Mouse (Mus musculus) liver, embryonic 11.5 days (tissue): ENCODE results near the gene Cbfa2t3. TPM values are rescaled to one million over a fixed set of nuclear protein-coding genes. Genes with fewer than 3 reads are reported as not detected.

Experiments used
- ATAC-seq: fragments of 200-750 bp; cut with Nextera tagmentation; replicated peaks from 2 replicates; pipeline ENCODE4 v1.8.0; 2017; ENCODE audit warnings: moderate number of reproducible peaks, mild to moderate bottlenecking, moderate TSS enrichment, moderate library complexity; ENCODE audit not compliant: low FRiP score
- DNase-seq: peaks from one replicate; pipeline ENCODE4 v3.0.0-alpha.2; 2017; ENCODE audit warnings: low spot score
- H3K27ac ChIP-seq: fragments of 300-500 bp; sonication (generic); 2 replicates; pipeline ENCODE4 v1.5.1; 2014; ENCODE audit warnings: mild to moderate bottlenecking, low read depth, low read length, control low read depth
- H3K27me3 ChIP-seq: fragments of 300-500 bp; sonication (generic); replicated peaks from 2 replicates; pipeline ENCODE4 v1.6.1; 2014; ENCODE audit warnings: low read length, mixed read lengths; ENCODE audit not compliant: control insufficient read depth, insufficient read depth
- H3K36me3 ChIP-seq: fragments of 300-500 bp; sonication (generic); 2 replicates; pipeline ENCODE4 v1.6.1; 2014; ENCODE audit warnings: mild to moderate bottlenecking, low read length, moderate library complexity, mixed read lengths; ENCODE audit not compliant: control insufficient read depth, insufficient read depth
- H3K4me1 ChIP-seq: fragments of 300-500 bp; sonication (generic); replicated peaks from 2 replicates; pipeline ENCODE4 v1.6.1; 2014; ENCODE audit warnings: low read length, mixed read lengths; ENCODE audit not compliant: control insufficient read depth, insufficient read depth
- H3K4me2 ChIP-seq: fragments of 300-500 bp; sonication (generic); 2 replicates; pipeline ENCODE4 v1.6.1; 2014; ENCODE audit warnings: mild to moderate bottlenecking, control low read depth, moderate library complexity
- H3K4me3 ChIP-seq: fragments of 300-500 bp; sonication (generic); 2 replicates; pipeline ENCODE4 v1.5.1; 2014; ENCODE audit warnings: low read depth, low read length, control low read depth
- H3K9ac ChIP-seq: fragments of 300-500 bp; sonication (generic); 2 replicates; pipeline ENCODE4 v1.6.1; 2014; ENCODE audit warnings: low read depth, low read length, control low read depth
- H3K9me3 ChIP-seq: fragments of 300-500 bp; sonication (generic); 2 replicates; pipeline ENCODE4 v1.6.1; 2016; ENCODE audit warnings: low read length, inconsistent platforms, mixed read lengths; ENCODE audit not compliant: control insufficient read depth
- WGBS: fragments of 180-500 bp; shearing (Covaris S2); extraction: QIAGEN DNeasy Blood & Tissue Kit; methylation state at CpG from one replicate; pipeline ENCODE4 v1.1.7; 2014; 5-methylcytosine and 5-hydroxymethylcytosine counted together
- polyA plus RNA-seq: library from polyadenylated mRNA; unstranded; fragments of >200 nt; fragmentation: Nextera tagmentation; extraction: Ambion mirVana; gene quantifications from 2 replicates; pipeline ENCODE4 v1.2.1, GENCODE M21; 2014

The Cbfa2t3 gene
- polyA plus RNA-seq, 1 experiment from 2014 or later, result 14.4 TPM

GRCm38 (mm10) chr8:122720811-122721640 is 22.1 kb upstream of the Cbfa2t3 start:
- peak overlapping the region; percentile 30 for H3K4me3 ChIP-seq

GRCm38 (mm10) chr8:122720070-122720729 is 21.3 kb upstream of the Cbfa2t3 start:
- Histone ChIP-seq H3K27ac (peak overlapping the region; percentile 77), H3K4me2 (peak overlapping the region; percentile 67), H3K4me1 (peaks cover 36% of the 10 kb centered on the region), H3K9me3 (no peaks in the 10 kb centered on the region), H3K27me3 (peaks cover 43% of the 10 kb centered on the region), H3K9ac (no peak overlapping the region), H3K36me3 (no peaks in the 10 kb centered on the region), H3K4me3 (peak overlapping the region; percentile 30)
- 2% methylated on average over 25 of the region's 25 CpGs for WGBS
- peak; percentile 82 for ATAC-seq
- DNase-seq, result peak; percentile 81

More at GRCm38 (mm10) chr8:122720811-122721640, 22.1 kb upstream of the Cbfa2t3 start:
- Histone ChIP-seq H3K36me3 (no peaks in the 10 kb centered on the region), H3K4me2 (peak overlapping the region; percentile 67), H3K9me3 (no peaks in the 10 kb centered on the region), H3K27me3 (peaks cover 41% of the 10 kb centered on the region), H3K27ac (peak overlapping the region; percentile 14; the same call in 1 of the 2 replicates), H3K4me1 (peaks cover 36% of the 10 kb centered on the region), H3K9ac (no peak overlapping the region)
- no peak; the same call in 1 of the 2 replicates for ATAC-seq
- no peak for DNase-seq
- 34% methylated on average over 14 of the region's 14 CpGs for WGBS

GRCm38 (mm10) chr8:122719500-122720065 is 20.7 kb upstream of the Cbfa2t3 start:
- H3K4me2 ChIP-seq, result peak overlapping the region; percentile 67
- WGBS, result 7% methylated on average over 7 of the region's 7 CpGs
- DNase-seq, result peak; percentile 80
- no peaks in the 10 kb centered on the region for H3K36me3 ChIP-seq
- no peaks in the 10 kb centered on the region for H3K9me3 ChIP-seq
- peaks cover 42% of the 10 kb centered on the region for H3K27me3 ChIP-seq
- no peak overlapping the region for H3K9ac ChIP-seq
- peak; percentile 89 for ATAC-seq
- H3K27ac ChIP-seq, result peak overlapping the region; percentile 77
- H3K4me1 ChIP-seq, result peaks cover 36% of the 10 kb centered on the region
- H3K4me3 ChIP-seq, result peak overlapping the region; percentile 30

- 65% methylated on average over 14 of the region's 14 CpGs for WGBS
- Histone ChIP-seq H3K4me1 (peaks cover 36% of the 10 kb centered on the region), H3K27me3 (peaks cover 42% of the 10 kb centered on the region), H3K4me2 (peak overlapping the region; percentile 67), H3K9me3 (no peaks in the 10 kb centered on the region), H3K36me3 (no peaks in the 10 kb centered on the region), H3K9ac (no peak overlapping the region), H3K27ac (no peak overlapping the region), H3K4me3 (no peak overlapping the region)
- DNase-seq, result no peak
- ATAC-seq, result no peak
Observed at GRCm38 (mm10) chr8:122718711-122719499, 20.0 kb upstream of the Cbfa2t3 start.

GRCm38 (mm10) chr8:122717869-122718509 is 19.1 kb upstream of the Cbfa2t3 start:
- H3K4me1 ChIP-seq, result peaks cover 39% of the 10 kb centered on the region

GRCm38 (mm10) chr8:122716566-122716965 is 17.7 kb upstream of the Cbfa2t3 start:
- Histone ChIP-seq H3K27me3 (peaks cover 27% of the 10 kb centered on the region), H3K4me2 (no peak overlapping the region), H3K9me3 (no peaks in the 10 kb centered on the region), H3K4me3 (no peak overlapping the region), H3K4me1 (peaks cover 50% of the 10 kb centered on the region), H3K9ac (no peak overlapping the region), H3K27ac (no peak overlapping the region), H3K36me3 (no peaks in the 10 kb centered on the region)
- no peak for DNase-seq
- 87% methylated on average over 8 of the region's 8 CpGs for WGBS
- ATAC-seq, result no peak

More at GRCm38 (mm10) chr8:122717869-122718509, 19.1 kb upstream of the Cbfa2t3 start:
- Histone ChIP-seq H3K4me3 (no peak overlapping the region), H3K4me2 (no peak overlapping the region), H3K27me3 (peaks cover 39% of the 10 kb centered on the region), H3K9ac (no peak overlapping the region), H3K27ac (no peak overlapping the region), H3K36me3 (no peaks in the 10 kb centered on the region), H3K9me3 (no peaks in the 10 kb centered on the region)
- ATAC-seq, result no peak
- DNase-seq, result no peak
- 63% methylated on average over 10 of the region's 10 CpGs for WGBS

GRCm38 (mm10) chr8:122713157-122713518 is 14.2 kb upstream of the Cbfa2t3 start:
- H3K4me3 ChIP-seq, result no peak overlapping the region
- no peak overlapping the region for H3K9ac ChIP-seq
- H3K27me3 ChIP-seq, result peaks cover 28% of the 10 kb centered on the region
- no peak overlapping the region for H3K4me2 ChIP-seq
- ATAC-seq (no peak), DNase-seq (no peak)
- WGBS, result 90% methylated on average over 5 of the region's 5 CpGs
- no peaks in the 10 kb centered on the region for H3K36me3 ChIP-seq
- no peak overlapping the region for H3K27ac ChIP-seq
- no peaks in the 10 kb centered on the region for H3K9me3 ChIP-seq
- peaks cover 37% of the 10 kb centered on the region for H3K4me1 ChIP-seq
